Mouse (Mus musculus) bone marrow, adult 2 months (tissue): ENCODE measurements around the gene Tnfaip3.

Experiments
- CTCF ChIP-seq: fragments of 200-500 bp; IDR thresholded peaks from 2 replicates; pipeline ENCODE4 v1.5.1; 2011; ENCODE audit warnings: low read length, control low read depth; ENCODE audit not compliant: control insufficient read depth, insufficient read depth
- POLR2A ChIP-seq: fragments of 200-500 bp; IDR thresholded peaks from 2 replicates; pipeline ENCODE4 v1.6.1; 2011; ENCODE audit warnings: low read depth, mild to moderate bottlenecking, control low read depth, low read length, borderline replicate concordance; ENCODE audit not compliant: control insufficient read depth

GRCm38 (mm10) chr10:18999427-18999826, 16.0 kb downstream of the Tnfaip3 start:
- peak; percentile 62 for TF ChIP-seq CTCF
- TF ChIP-seq POLR2A: no peak
